Mouse (Mus musculus) cerebellum, adult 2 months (tissue): Measurements from ENCODE around the gene Bmpr2.

Source experiments
- CTCF ChIP-seq: fragments of 200-500 bp; IDR thresholded peaks from 2 replicates; pipeline ENCODE4 v1.5.1; 2011; ENCODE audit warnings: low read depth, mild to moderate bottlenecking, control low read depth, low read length, moderate library complexity, borderline replicate concordance; ENCODE audit not compliant: insufficient read depth
- POLR2A ChIP-seq: fragments of 200-500 bp; IDR thresholded peaks from 2 replicates; pipeline ENCODE4 v1.6.1; 2011; ENCODE audit warnings: low read length, control low read depth, borderline replicate concordance; ENCODE audit not compliant: insufficient read depth

- no peak for TF ChIP-seq POLR2A
- TF ChIP-seq CTCF, result no peak
These were observed 141.6 kb downstream of the Bmpr2 start for GRCm38 (mm10) chr1:59904630-59905295.
